Mouse (Mus musculus) forebrain, embryonic 16.5 days (tissue): ENCODE measurements around the gene Adamtsl5. TPM values are rescaled to one million over a fixed set of nuclear protein-coding genes. Genes with fewer than 3 reads are reported as not detected.

ENCODE experiments used
- ATAC-seq: fragments of 200-750 bp; cut with Nextera tagmentation; 2 replicates; pipeline ENCODE4 v1.8.0; 2017; ENCODE audit warnings: mild to moderate bottlenecking, moderate library complexity
- H3K27ac ChIP-seq: fragments of 300-500 bp; sonication (generic); 2 replicates; pipeline ENCODE4 v1.5.1; 2014; ENCODE audit warnings: low read length, control low read depth
- H3K27me3 ChIP-seq: fragments of 300-500 bp; sonication (generic); replicated peaks from 2 replicates; pipeline ENCODE4 v1.6.1; 2014; ENCODE audit warnings: low read length; ENCODE audit not compliant: control insufficient read depth, insufficient read depth
- H3K36me3 ChIP-seq: fragments of 300-500 bp; sonication (generic); 2 replicates; pipeline ENCODE4 v1.6.1; 2014; ENCODE audit not compliant: control insufficient read depth, insufficient read depth
- H3K4me1 ChIP-seq: fragments of 300-500 bp; sonication (generic); replicated peaks from 2 replicates; pipeline ENCODE4 v1.6.1; 2014; ENCODE audit warnings: low read length; ENCODE audit not compliant: control insufficient read depth, insufficient read depth
- H3K4me2 ChIP-seq: fragments of 300-500 bp; sonication (generic); 2 replicates; pipeline ENCODE4 v1.6.1; 2014; ENCODE audit warnings: mild to moderate bottlenecking, low read length, control low read depth
- H3K4me3 ChIP-seq: fragments of 300-500 bp; sonication (generic); replicated peaks from 2 replicates; pipeline ENCODE4 v1.5.1; 2014; ENCODE audit warnings: mild to moderate bottlenecking, low read length, control low read depth
- H3K9ac ChIP-seq: fragments of 300-500 bp; sonication (generic); replicated peaks from 2 replicates; pipeline ENCODE4 v1.6.1; 2014; ENCODE audit warnings: low read depth, low read length, control low read depth
- H3K9me3 ChIP-seq: fragments of 300-500 bp; sonication (generic); 2 replicates; pipeline ENCODE4 v1.6.1; 2016; ENCODE audit warnings: low read length; ENCODE audit not compliant: control insufficient read depth
- WGBS: fragments of 180-500 bp; shearing (Covaris S2); extraction: QIAGEN DNeasy Blood & Tissue Kit; methylation state at CpG from one replicate; pipeline ENCODE4 v1.1.7; 2014; 5-methylcytosine and 5-hydroxymethylcytosine counted together
- polyA plus RNA-seq: library from polyadenylated mRNA; unstranded; fragments of >200 nt; fragmentation: Nextera tagmentation; extraction: Ambion mirVana; gene quantifications from 2 replicates; pipeline ENCODE4 v1.2.1, GENCODE M21; 2015

Gene Adamtsl5
- polyA plus RNA-seq, 1 experiment from 2014 or later = 0.51 TPM

DNA sequence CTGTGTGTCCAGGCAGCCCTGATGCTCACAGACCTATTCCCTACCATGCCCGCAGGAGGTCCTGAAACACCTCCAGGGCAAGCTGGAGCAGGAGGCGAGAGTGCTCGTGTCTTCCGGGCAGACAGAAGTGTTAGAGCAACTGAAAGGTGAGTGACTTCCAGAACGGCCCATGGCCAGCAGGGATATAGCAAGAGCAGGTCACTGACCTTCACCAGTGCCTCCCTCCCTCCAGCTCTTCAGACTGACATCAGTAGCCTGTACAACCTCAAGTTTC, 46.2 kb downstream of the Adamtsl5 start:
- H3K36me3 ChIP-seq = peaks cover 28% of the 10 kb centered on the region
- peaks cover 69% of the 10 kb centered on the region for H3K4me1 ChIP-seq
- peak overlapping the region; percentile 57 for H3K4me3 ChIP-seq

DNA sequence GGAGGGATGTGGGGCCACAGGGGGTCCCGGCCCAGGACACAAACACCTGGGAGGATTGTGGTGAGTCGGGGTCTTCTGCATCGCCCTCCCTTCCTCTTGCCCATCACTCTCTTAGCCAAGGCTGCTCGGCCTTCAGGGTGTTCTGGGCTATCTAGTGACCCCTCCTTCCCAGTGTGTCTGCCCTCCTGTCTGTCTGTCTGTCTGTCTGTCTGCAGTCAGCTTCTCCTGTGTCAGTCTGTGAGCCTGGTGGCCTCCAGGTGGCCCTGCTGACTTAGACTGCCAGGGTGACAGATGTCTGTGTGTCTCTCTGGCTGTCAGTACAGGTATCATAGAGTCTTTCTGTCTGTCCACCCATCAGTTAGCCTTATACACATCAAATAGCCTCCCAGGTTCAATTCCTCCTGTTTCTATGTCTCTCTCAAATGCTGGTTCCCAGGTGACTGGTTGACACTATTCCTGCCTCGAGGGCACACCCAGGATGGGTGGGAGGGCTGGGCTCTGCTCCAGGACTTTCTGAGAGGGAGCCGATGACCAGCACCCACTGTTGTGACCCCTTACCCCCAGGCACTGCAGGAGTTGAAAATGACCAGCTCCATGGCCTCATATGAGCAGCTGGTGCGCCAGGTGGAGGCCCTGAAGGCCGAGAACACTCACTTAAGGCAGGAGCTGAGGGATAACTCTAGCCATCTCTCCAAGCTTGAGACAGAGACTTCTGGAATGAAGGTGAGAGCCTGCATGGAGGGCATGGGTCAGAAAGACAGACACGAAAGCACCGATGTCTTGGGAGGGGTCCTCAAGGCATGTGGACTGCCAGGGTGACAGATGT, 46.7 kb downstream of the Adamtsl5 start:
- H3K9ac ChIP-seq = peak overlapping the region; percentile 89
- peaks cover 72% of the 10 kb centered on the region for H3K4me1 ChIP-seq
- H3K27me3 ChIP-seq = no peaks in the 10 kb centered on the region
- H3K36me3 ChIP-seq = peaks cover 22% of the 10 kb centered on the region
- peak overlapping the region; percentile 90 for H3K4me2 ChIP-seq
- no peak for ATAC-seq
- peak overlapping the region; percentile 57 for H3K4me3 ChIP-seq
- 66% methylated on average over 10 of the region's 10 CpGs for WGBS
- no peaks in the 10 kb centered on the region for H3K9me3 ChIP-seq
- H3K27ac ChIP-seq = peak overlapping the region; percentile 94

More for the DNA sequence above, 46.2 kb downstream of the Adamtsl5 start:
- Histone ChIP-seq H3K9ac (peak overlapping the region; percentile 89), H3K4me2 (peak overlapping the region; percentile 90), H3K27me3 (no peaks in the 10 kb centered on the region), H3K9me3 (no peaks in the 10 kb centered on the region), H3K27ac (peak overlapping the region; percentile 94; the same call in 1 of the 2 replicates)
- no peak for ATAC-seq
- WGBS = 66% methylated on average over 5 of the region's 5 CpGs

DNA sequence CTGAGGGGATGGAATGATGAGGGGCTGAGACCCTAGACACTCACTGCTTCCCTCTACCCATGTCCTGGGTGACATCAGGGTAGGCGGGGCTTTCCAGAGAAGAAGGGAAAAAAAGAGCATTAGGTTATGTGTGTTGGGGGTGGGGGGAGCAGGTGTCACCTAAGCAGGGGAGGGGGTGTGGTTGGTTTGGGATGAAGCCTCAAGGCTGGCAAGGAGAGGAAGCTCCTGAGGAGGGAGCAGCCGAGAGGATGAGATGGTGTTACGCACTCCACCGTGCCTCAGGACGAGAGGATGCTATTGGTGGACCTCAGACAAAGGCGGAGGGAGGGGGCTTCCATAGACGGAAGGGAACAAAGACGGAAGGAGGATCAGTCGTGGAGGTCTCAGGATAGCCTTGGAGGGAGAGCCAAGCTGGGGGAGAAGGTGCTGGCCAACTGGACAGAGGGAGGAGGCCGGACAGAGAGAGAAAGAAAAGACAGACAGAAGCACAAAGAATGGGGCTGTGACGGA, 47.5 kb downstream of the Adamtsl5 start:
- Histone ChIP-seq H3K27ac (peak overlapping the region; percentile 94), H3K4me3 (peak overlapping the region; percentile 57), H3K4me2 (peak overlapping the region; percentile 90), H3K9me3 (no peaks in the 10 kb centered on the region), H3K36me3 (peaks cover 15% of the 10 kb centered on the region), H3K4me1 (peaks cover 73% of the 10 kb centered on the region), H3K27me3 (no peaks in the 10 kb centered on the region), H3K9ac (peak overlapping the region; percentile 89)
- 8% methylated on average over 11 of the region's 11 CpGs for WGBS
- ATAC-seq = peak; percentile 83

DNA sequence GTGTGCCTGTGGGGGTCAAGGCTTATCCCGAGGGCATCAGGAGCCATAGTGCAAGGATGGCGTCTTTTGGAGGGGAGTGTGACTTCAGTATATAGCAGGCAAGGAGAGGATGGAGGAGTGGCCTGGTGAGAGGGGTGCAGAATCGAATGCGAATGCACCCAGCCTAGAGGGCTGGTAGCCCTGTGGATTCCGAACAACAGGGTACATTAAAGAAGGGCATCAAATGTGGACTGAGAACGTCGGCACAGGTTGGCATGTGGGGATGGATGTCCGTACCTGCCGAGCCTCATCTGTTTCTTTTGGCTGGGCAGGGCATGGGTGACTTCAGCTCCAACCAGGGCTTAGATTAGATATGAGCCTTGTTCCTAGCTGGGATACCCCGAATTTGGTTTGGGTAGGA, 48.4 kb downstream of the Adamtsl5 start:
- Histone ChIP-seq H3K9me3 (no peaks in the 10 kb centered on the region), H3K4me3 (peak overlapping the region; percentile 57), H3K36me3 (peaks cover 6% of the 10 kb centered on the region), H3K9ac (peak overlapping the region; percentile 89), H3K27ac (peak overlapping the region; percentile 94), H3K4me1 (peaks cover 72% of the 10 kb centered on the region), H3K4me2 (peak overlapping the region; percentile 90), H3K27me3 (no peaks in the 10 kb centered on the region)
- 40% methylated on average over 10 of the region's 10 CpGs for WGBS
- ATAC-seq = no peak

DNA sequence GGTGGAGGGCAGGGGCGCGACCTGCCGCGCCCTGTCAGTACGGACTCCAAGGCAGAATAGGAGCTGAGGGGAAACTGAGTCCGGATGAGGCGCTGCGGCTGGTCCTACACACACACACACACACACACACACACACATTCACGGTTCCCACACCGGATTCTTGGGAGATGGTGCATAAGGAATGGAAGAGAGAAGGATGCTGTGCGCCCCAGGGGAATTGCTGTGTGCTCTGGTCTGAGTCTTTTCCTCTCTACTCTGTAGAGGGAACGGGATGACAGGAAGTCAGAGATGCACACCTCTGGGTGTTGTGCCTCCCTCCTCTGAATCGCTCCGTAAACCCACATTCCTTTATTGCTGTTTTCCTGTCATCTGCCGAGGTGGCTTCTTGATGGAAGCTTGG, 48.9 kb downstream of the Adamtsl5 start:
- H3K36me3 ChIP-seq = peaks cover 9% of the 10 kb centered on the region
- peak overlapping the region; percentile 94 for H3K27ac ChIP-seq
- no peak for ATAC-seq
- peak overlapping the region; percentile 89 for H3K9ac ChIP-seq
- H3K4me1 ChIP-seq = peaks cover 72% of the 10 kb centered on the region
- peak overlapping the region; percentile 57 for H3K4me3 ChIP-seq
- WGBS = 2% methylated on average over 15 of the region's 15 CpGs
- H3K9me3 ChIP-seq = no peaks in the 10 kb centered on the region
- H3K4me2 ChIP-seq = peak overlapping the region; percentile 90
- no peaks in the 10 kb centered on the region for H3K27me3 ChIP-seq

DNA sequence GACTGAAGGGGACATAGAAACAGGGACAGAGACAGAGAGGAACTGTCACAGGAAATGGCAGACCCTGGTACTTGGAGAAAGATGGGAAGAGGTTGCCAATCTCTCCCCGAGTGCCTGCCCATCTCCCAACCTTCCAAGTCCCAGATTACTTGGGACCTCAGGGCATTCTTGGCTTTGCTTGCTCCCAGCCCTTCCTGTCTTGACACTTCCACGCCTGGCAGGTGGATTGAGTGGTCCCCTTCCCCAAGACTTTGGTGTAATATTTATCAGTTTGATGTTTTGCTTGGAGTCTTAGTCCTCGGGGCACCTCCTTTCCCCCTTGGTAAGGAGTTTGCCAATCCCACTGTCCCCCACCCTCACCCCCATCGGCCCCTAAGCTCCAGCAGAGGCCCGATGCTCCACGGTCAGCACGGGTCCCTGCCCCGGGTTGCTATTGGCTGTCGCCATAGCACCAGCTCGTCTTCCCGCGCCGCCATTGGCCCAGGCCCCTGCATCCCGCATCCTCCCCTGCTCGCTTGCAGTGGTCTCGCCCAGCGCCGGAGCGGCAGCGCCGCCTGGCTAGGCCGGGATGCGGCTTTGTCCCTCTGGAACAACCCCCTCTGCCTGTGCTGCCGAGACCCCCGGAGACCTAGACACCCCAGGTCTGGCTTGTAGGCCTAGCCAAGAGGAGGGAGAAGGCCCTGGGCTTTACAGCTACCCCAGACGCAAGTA, 49.5 kb downstream of the Adamtsl5 start:
- H3K9ac ChIP-seq = peak overlapping the region; percentile 89
- peak overlapping the region; percentile 90 for H3K4me2 ChIP-seq
- H3K4me3 ChIP-seq = peak overlapping the region; percentile 57
- no peaks in the 10 kb centered on the region for H3K27me3 ChIP-seq
- 2% methylated on average over 26 of the region's 26 CpGs for whole genome bisulfite sequencing
- peaks cover 70% of the 10 kb centered on the region for H3K4me1 ChIP-seq
- peaks cover 15% of the 10 kb centered on the region for H3K36me3 ChIP-seq
- H3K27ac ChIP-seq = peak overlapping the region; percentile 94
- no peaks in the 10 kb centered on the region for H3K9me3 ChIP-seq
- peak; percentile 77 for ATAC-seq

DNA sequence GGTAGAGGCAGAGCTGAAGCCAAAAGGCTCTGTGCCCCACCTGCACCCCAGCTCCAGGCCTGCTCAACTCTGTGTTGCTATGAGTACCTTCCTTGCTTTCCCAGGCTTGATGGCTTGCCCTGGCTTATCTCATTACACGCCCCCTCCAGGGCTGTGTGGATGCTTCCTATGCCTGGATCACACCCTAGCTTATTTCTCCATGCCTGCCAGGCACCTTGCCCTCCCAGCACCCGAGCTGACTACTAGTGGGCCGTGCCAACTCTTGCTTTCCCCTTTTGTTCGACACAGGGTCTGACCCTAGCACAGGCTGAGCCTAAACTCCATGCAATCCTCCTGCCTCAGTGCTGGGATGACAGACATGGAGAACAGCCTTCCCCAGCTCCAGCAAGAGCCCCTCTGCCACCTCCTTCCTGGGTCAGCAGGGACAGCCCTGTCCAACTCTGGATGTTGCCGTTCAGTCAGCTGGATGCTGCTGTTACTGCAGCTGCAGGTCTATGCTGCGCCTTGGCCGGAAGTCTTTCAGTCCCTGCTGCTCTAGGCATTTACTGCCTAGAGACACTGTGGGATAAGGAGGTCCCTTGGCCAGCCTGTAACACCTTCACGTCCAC, 50.6 kb downstream of the Adamtsl5 start:
- H3K4me3 ChIP-seq = no peak overlapping the region
- no peaks in the 10 kb centered on the region for H3K27me3 ChIP-seq
- H3K4me2 ChIP-seq = peak overlapping the region; percentile 24; the same call in 1 of the 2 replicates
- peaks cover 14% of the 10 kb centered on the region for H3K36me3 ChIP-seq
- no peaks in the 10 kb centered on the region for H3K9me3 ChIP-seq
- H3K27ac ChIP-seq = no peak overlapping the region
- no peak for ATAC-seq
- peaks cover 68% of the 10 kb centered on the region for H3K4me1 ChIP-seq
- WGBS = 74% methylated on average over 8 of the region's 8 CpGs
- H3K9ac ChIP-seq = peak overlapping the region; percentile 30

DNA sequence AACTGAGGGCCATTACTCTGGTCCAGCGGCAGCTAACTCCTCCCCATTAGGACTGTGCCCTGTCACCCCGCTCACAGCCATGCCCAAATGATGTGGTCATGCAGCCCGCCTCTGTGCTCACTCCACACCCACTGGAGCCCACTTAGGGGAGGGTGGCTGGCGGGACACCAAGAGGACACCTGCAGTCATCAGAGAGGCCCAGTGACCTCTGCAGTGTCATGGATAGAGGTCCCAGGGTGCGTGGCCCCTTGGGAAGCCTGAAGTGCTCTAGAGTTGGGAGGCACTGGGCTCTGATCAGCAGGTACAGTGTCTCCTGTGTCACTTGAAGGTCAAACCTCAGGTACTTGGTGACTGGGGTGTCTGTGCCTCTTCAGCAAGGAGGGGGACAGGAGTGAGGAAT, 51.4 kb downstream of the Adamtsl5 start:
- peak overlapping the region; percentile 46 for H3K9ac ChIP-seq
- WGBS = 83% methylated on average over 5 of the region's 5 CpGs
- peaks cover 62% of the 10 kb centered on the region for H3K4me1 ChIP-seq
- no peak for ATAC-seq
- no peaks in the 10 kb centered on the region for H3K9me3 ChIP-seq
- H3K36me3 ChIP-seq = peaks cover 11% of the 10 kb centered on the region
- peak overlapping the region; percentile 43 for H3K4me3 ChIP-seq
- H3K27me3 ChIP-seq = no peaks in the 10 kb centered on the region
- H3K27ac ChIP-seq = peak overlapping the region; percentile 83
- H3K4me2 ChIP-seq = peak overlapping the region; percentile 55
